Mouse (Mus musculus) frontal cortex, postnatal 14 days (tissue): ENCODE measurements at regions not wholly inside any gene's neighbourhood (a gene's known extent, or its start where the extent isn't known, plus 50 kb on each side); places are given as distances from the start of the nearest gene placed in this dataset.

ENCODE experiments used
- DNase-seq, 2 experiments: peaks; one replicate each; pipeline ENCODE4 v3.0.0; 2022; ENCODE audit warnings: low spot score in 2 of 2

- no peak for DNase-seq
Measured at GRCm38 (mm10) chr6:6291781-6292180, 74.8 kb upstream of the Slc25a13 start.

DNA sequence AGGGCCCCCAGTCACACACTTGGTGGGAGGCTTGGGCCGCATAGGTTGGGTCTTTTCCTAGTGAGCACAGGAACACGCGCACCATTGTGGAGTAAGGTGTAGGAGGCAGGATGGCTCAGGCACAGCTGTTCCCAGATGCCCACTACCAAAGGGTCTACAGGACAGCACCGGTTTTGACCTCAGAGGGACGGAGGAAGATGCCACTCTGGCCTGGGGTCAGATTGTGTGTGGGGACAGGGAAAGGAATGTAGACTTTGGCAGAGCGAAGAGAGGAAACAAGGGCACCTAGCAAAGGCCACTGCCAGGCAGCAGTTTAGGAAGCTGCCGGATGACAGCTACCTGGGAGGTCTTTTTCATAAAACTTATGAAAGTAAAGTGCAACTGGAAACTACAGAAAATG, 73.5 kb upstream of the Slc25a13 start:
- DNase-seq, result no peak

DNA sequence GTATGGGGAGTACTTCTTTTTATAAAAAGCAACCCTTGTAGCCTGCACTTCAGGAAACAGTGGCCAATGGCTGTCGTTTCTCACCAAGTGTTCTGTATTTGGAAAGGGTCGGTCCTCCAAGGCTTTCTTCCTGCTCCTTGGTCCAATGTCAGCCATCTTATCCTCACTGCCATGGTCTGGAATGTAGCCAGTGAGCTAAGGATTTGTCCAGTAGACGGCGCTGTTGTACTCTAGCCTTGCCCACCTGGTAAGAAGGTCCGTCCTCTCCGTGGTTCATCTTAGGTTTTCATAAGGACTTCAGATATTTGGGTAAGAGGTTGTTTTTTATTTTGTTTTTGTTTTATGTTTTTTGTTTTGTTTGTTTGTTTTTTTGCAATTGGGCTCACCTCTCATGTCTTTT, 72.8 kb upstream of the Slc25a13 start:
- no peak for DNase-seq

- DNase-seq, result no peak
Measured at GRCm38 (mm10) chr6:6280812-6281568, 64.0 kb upstream of the Slc25a13 start.

DNA sequence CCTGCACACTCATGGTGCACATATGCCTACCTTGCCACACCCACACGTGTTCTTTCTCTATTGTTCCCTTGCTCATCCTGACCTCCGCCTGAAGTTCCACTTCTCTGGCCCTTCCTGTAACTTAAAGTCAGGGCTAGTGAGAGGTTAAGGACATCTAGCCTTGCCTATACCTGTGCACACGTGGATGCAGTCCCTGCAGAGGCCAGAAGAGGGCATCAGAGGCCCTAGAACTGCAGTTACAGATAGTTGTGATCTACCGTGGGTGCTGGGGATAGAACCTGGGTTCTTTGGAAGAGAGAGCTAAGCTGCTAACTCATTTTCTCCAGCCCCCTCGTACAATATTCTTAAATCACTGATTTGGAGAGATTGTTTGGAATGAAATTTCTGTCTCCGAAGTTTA, 62.7 kb upstream of the Slc25a13 start:
- DNase-seq, result no peak

- no peak for DNase-seq
Measured at GRCm38 (mm10) chr6:6270545-6270944, 53.6 kb upstream of the Slc25a13 start.
